In the genomic region with DNA sequence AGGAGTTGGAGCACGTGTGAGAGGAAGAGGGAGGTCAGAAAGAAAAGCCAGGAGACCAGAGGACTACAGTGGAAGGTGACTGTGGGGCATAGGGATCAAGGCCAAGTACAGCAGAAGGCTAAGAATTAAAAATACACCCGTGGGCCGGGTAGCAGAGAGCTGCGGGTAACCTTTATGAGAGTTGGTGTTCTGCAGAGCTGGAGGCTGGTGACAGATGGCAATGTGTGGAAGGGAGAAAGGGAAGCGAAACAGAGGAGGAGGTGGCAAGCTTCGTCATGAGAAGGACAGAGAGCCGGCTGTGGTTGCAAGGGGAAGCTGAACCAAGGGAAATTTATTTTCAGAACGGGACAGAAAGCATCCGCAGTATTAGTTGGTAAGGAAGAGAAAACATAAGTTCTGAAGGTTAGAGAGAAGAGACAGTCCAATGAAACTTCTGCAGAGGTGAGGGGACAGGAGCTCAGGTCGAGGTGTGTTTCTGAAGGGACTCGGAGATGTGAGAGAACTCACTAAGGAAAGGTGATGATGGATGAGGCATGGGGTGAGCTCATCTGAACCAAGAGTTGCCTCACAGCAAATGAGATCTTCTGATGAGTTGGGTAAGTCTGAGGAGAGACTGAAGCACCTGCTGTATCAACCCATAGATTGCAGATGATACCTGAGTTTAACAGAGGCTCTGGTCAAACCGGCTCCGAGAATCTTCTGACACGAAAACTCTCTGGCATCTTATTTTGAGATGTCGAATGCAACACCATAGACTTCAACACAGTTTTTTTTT, we compare ENCODE assay signal across 12 mouse cellular contexts.
DNase-seq lines count a peak whose midpoint lies in the region; ATAC-seq lines count a peak whose summit lies in the region.
"Had no signal": no experiment of that assay in that cellular context is flagged by ENCODE, and none has a peak within 500 bp of the region (broad histone marks: within the 10 kb centered on the region; RNA-seq: fewer than 3 reads in every experiment).

No protein-coding gene starts in this region.

- no peak overlapping the region for H3K27ac ChIP-seq in heart, embryonic 11.5 days (ENCODE audit: low read depth, low read length)
- H3K27ac ChIP-seq: hindbrain, embryonic 13.5 days; limb, embryonic 13.5 days; midbrain, embryonic 12.5 days had no signal

- WGBS in heart, embryonic 11.5 days (ENCODE audit: insufficient replicate concordance): 84% methylated on average over 15 of the region's 15 CpGs

- intact Hi-C loops in left cerebral cortex, postnatal 4 days (cut with DNase I): no loop called here

- no peak overlapping the region for H3K9ac ChIP-seq in heart, embryonic 11.5 days (ENCODE audit: low read depth, low read length)
- H3K9ac ChIP-seq: hindbrain, embryonic 13.5 days; limb, embryonic 13.5 days; midbrain, embryonic 12.5 days had no signal

- H3K9me3 ChIP-seq in heart, embryonic 11.5 days (replicated peaks; ENCODE audit: control insufficient read depth, low read length): peaks cover 3% of the 10 kb centered on the region
- H3K9me3 ChIP-seq: midbrain, embryonic 12.5 days had no signal

- DNase-seq in brain, adult 2 months (ENCODE audit: low read depth, low spot score): peak; percentile 98
- peak; percentile 58 to 79 for DNase-seq in cerebellum, adult 18-20 months
- DNase-seq in left cerebral cortex, postnatal 4 days: peak; percentile 8
- no peak for DNase-seq in retina, embryonic 14.5 days (ENCODE audit: low spot score)
- DNase-seq in urinary bladder, adult 2 months (ENCODE audit: low spot score): no peak
- no peak for DNase-seq in retina, postnatal 1 day

- H3K27me3 ChIP-seq in heart, embryonic 11.5 days (ENCODE audit: control insufficient read depth, insufficient read depth, low read length): no peaks in the 10 kb centered on the region
- H3K27me3 ChIP-seq: hindbrain, embryonic 13.5 days; limb, embryonic 13.5 days had no signal

- H3K4me3 ChIP-seq in heart, embryonic 11.5 days (ENCODE audit: low read depth, low read length): no peak overlapping the region
- H3K4me3 ChIP-seq: hindbrain, embryonic 13.5 days; limb, embryonic 13.5 days; midbrain, embryonic 12.5 days had no signal

- no peak overlapping the region for H3K4me2 ChIP-seq in heart, embryonic 11.5 days
- H3K4me2 ChIP-seq: hindbrain, embryonic 13.5 days; limb, embryonic 13.5 days; midbrain, embryonic 12.5 days had no signal

- no peaks in the 10 kb centered on the region for H3K36me3 ChIP-seq in heart, embryonic 11.5 days (ENCODE audit: control insufficient read depth, insufficient read depth, low read length)
- H3K36me3 ChIP-seq: hindbrain, embryonic 13.5 days; limb, embryonic 13.5 days; midbrain, embryonic 12.5 days had no signal

- H3K4me1 ChIP-seq in heart, embryonic 11.5 days (ENCODE audit: control insufficient read depth, insufficient read depth, low read length): peaks cover under 1% of the 10 kb centered on the region
- H3K4me1 ChIP-seq: hindbrain, embryonic 13.5 days had no signal

- ATAC-seq in hematopoietic stem cell, adult 5-6 weeks (replicated peaks in 1 of 2; ENCODE audit: insufficient read depth in 1 of 2, low FRiP score in 2 of 2, low TSS enrichment in 1 of 2, low read depth in 1 of 2, poor library complexity in 2 of 2, severe bottlenecking in 2 of 2): peak; percentile 73 to 92
- no peak for ATAC-seq in heart, embryonic 11.5 days (replicated peaks; ENCODE audit: insufficient number of reproducible peaks, low FRiP score, low TSS enrichment)
- ATAC-seq: forebrain, embryonic 16.5 days had no signal

Comparison
In these comparisons a context has a peak if more than half of its experiments do, and no peak if none do; other contexts are left out.
1. DNase-seq: peak in brain, adult 2 months (single experiment), cerebellum, adult 18-20 months (2 of 2) and left cerebral cortex, postnatal 4 days (single experiment); none in retina, embryonic 14.5 days (single experiment), urinary bladder, adult 2 months (single experiment) and retina, postnatal 1 day (single experiment).